Mouse (Mus musculus): ENCODE data around the gene Tmem214. TPM values are rescaled to one million over a fixed set of nuclear protein-coding genes. Genes with fewer than 3 reads are reported as not detected.
A peak's percentile ranks its signal among the peaks of the same experiment; 100 is the strongest.

Gene Tmem214
- polyA plus RNA-seq, 1 experiment from 2014 or later, result 57.5 TPM

DNA sequence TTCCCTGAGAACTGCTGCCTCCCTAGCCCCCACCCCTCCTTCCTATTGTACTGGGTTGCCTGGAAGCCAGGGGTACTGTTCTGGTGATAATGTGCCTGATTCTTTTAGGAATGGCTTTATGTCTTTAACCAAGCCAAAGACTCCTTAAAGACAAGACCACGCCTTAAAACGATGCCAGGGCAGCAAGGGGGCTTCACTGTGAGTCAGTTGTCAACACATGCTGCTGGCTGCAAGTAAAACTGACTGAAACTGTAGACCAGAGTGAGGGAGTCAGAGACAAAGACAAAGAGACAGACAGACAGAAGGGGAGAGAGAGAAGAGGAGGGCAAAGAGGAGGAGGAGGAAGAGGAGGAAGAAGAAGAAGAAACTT, 17.3 kb upstream of the Tmem214 start:
- Histone ChIP-seq H3K9me3 (replicated peaks) (no peaks in the 10 kb centered on the region), H3K4me3 (no peak overlapping the region), H3K27ac (peak overlapping the region; percentile 46; the same call in 1 of the 2 replicates), H3K36me3 (no peaks in the 10 kb centered on the region), H3K4me2 (no peak overlapping the region), H3K4me1 (replicated peaks) (peaks cover 16% of the 10 kb centered on the region), H3K27me3 (no peaks in the 10 kb centered on the region), H3K9ac (no peak overlapping the region)
- no peak for ATAC-seq (replicated peaks; ENCODE audit: insufficient number of reproducible peaks, insufficient read depth, low FRiP score, low read depth)
- 43% methylated on average over 2 of the region's 2 CpGs for WGBS

DNA sequence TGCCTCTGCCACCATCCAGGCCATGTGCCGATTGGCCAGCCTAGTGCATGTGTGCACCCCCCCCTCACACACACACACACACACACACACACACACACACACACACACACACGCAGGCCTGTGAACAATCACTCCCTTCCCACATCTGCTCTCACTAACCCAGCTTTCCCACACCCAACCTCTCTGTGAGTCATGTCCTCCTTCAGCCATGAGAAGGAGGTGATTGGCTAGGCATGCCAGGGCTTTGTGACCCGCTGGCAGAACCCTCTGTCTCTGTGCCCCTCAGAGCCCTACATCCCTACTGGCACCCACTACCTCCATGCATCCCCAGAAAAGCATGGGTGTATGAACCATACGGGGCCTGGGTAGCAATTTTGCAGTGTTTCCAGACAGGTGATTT, 14.3 kb upstream of the Tmem214 start:
- Histone ChIP-seq H3K27ac (no peak overlapping the region), H3K9me3 (replicated peaks) (no peaks in the 10 kb centered on the region), H3K4me3 (no peak overlapping the region), H3K27me3 (no peaks in the 10 kb centered on the region), H3K4me1 (replicated peaks) (peaks cover 16% of the 10 kb centered on the region), H3K36me3 (no peaks in the 10 kb centered on the region), H3K4me2 (no peak overlapping the region), H3K9ac (no peak overlapping the region)
- no peak for ATAC-seq (replicated peaks; ENCODE audit: insufficient number of reproducible peaks, insufficient read depth, low FRiP score, low read depth)
- 82% methylated on average over 4 of the region's 4 CpGs for WGBS

GRCm38 (mm10) chr5:30855674-30856073, 12.1 kb upstream of the Tmem214 start:
- Histone ChIP-seq H3K4me3 (no peak overlapping the region), H3K27me3 (no peaks in the 10 kb centered on the region), H3K9ac (no peak overlapping the region), H3K4me2 (no peak overlapping the region), H3K9me3 (replicated peaks) (no peaks in the 10 kb centered on the region), H3K27ac (no peak overlapping the region), H3K4me1 (replicated peaks) (peaks cover 9% of the 10 kb centered on the region), H3K36me3 (no peaks in the 10 kb centered on the region)
- no peak for ATAC-seq (replicated peaks; ENCODE audit: insufficient number of reproducible peaks, insufficient read depth, low FRiP score, low read depth)
- WGBS, result 48% methylated on average over 3 of the region's 3 CpGs

DNA sequence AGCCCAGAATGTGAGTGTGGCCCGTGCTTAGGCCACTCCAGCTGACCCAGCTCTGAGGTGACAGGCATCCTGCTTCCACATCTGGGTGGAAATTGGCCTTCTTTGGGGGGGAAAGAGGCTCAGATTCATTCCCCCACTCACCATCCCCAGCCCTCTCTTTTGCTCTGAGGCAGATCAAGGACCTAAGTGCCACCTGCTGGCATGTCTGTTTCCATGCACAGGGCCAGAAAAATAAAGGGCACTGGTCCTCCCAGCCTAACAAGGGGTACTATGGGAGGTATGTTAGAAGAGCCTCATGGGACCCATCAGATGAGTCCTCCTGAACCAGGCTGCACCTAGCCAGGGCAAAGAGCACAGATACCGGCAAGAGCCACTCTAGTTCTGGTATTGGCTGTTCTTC, 11.7 kb upstream of the Tmem214 start:
- Histone ChIP-seq H3K4me1 (replicated peaks) (peaks cover 4% of the 10 kb centered on the region), H3K36me3 (no peaks in the 10 kb centered on the region), H3K4me2 (no peak overlapping the region), H3K27me3 (no peaks in the 10 kb centered on the region), H3K9ac (no peak overlapping the region), H3K27ac (no peak overlapping the region), H3K9me3 (replicated peaks) (no peaks in the 10 kb centered on the region), H3K4me3 (no peak overlapping the region)
- ATAC-seq (replicated peaks; ENCODE audit: insufficient number of reproducible peaks, insufficient read depth, low FRiP score, low read depth), result no peak
- 67% methylated on average over 2 of the region's 2 CpGs for WGBS

- peak; percentile 67 for ATAC-seq (replicated peaks; ENCODE audit: insufficient number of reproducible peaks, insufficient read depth, low FRiP score, low read depth)
- H3K9me3 ChIP-seq (replicated peaks), result no peaks in the 10 kb centered on the region
- H3K4me3 ChIP-seq, result no peak overlapping the region
- no peak overlapping the region for H3K4me2 ChIP-seq
- no peaks in the 10 kb centered on the region for H3K36me3 ChIP-seq
- no peak overlapping the region for H3K9ac ChIP-seq
- H3K27ac ChIP-seq, result no peak overlapping the region
- peaks cover 11% of the 10 kb centered on the region for H3K4me1 ChIP-seq (replicated peaks)
- H3K27me3 ChIP-seq, result no peaks in the 10 kb centered on the region
- 42% methylated on average over 4 of the region's 4 CpGs for WGBS
Observed at GRCm38 (mm10) chr5:30863852-30864251, 4.0 kb upstream of the Tmem214 start.

DNA sequence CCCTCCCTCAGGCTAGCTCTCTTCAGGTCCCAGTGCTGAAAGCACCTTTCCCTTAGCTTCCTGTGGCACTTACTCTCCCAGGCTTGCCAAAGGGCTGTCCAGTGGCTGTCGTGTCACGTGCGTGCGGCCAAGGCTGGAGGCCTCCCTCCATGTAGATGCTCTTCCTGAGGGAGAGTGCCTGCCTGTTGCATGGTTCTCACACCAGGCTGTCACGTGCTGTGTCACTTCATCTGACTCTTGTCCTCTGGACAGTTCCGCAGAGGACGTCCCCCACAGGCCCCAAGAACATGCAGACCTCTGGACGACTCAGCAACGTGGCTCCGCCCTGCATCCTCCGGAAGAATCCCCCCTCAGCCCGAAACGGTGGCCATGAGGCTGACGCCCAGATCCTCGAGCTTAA, 3.5 kb upstream of the Tmem214 start:
- Histone ChIP-seq H3K4me3 (no peak overlapping the region), H3K36me3 (no peaks in the 10 kb centered on the region), H3K27ac (no peak overlapping the region), H3K27me3 (no peaks in the 10 kb centered on the region), H3K9me3 (replicated peaks) (no peaks in the 10 kb centered on the region), H3K9ac (no peak overlapping the region), H3K4me1 (replicated peaks) (peaks cover 14% of the 10 kb centered on the region), H3K4me2 (no peak overlapping the region)
- WGBS, result 32% methylated on average over 15 of the region's 15 CpGs
- ATAC-seq (replicated peaks; ENCODE audit: insufficient number of reproducible peaks, insufficient read depth, low FRiP score, low read depth), result peak; percentile 19; the same call in 1 of the 2 replicates

DNA sequence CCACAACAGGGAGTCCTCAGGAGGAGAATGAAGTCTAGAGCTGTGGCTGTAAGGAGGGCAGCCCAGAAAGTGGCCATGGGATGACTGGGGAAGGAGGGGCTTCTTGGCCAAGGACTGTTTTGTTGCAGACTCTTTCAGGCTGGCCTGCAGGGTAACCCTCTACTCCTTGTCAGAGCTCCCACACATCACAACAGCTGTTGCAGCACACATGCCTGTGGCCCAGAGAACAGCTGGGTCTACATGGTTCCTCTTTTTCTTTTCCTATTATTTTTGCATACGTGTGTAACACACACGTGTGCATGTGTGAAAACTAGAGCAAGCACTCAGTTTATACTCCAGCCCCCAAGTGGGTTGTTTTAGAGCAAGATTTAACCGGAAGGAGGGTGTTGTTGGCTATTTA, 941 bp upstream of the Tmem214 start:
- H3K36me3 ChIP-seq, result peaks cover 9% of the 10 kb centered on the region
- H3K4me3 ChIP-seq, result no peak overlapping the region
- no peak overlapping the region for H3K4me2 ChIP-seq
- H3K4me1 ChIP-seq (replicated peaks), result peaks cover 29% of the 10 kb centered on the region
- H3K9me3 ChIP-seq (replicated peaks), result no peaks in the 10 kb centered on the region
- ATAC-seq (replicated peaks; ENCODE audit: insufficient number of reproducible peaks, insufficient read depth, low FRiP score, low read depth), result no peak
- no peak overlapping the region for H3K27ac ChIP-seq
- no peak overlapping the region for H3K9ac ChIP-seq
- 79% methylated on average over 3 of the region's 3 CpGs for WGBS
- H3K27me3 ChIP-seq, result no peaks in the 10 kb centered on the region

DNA sequence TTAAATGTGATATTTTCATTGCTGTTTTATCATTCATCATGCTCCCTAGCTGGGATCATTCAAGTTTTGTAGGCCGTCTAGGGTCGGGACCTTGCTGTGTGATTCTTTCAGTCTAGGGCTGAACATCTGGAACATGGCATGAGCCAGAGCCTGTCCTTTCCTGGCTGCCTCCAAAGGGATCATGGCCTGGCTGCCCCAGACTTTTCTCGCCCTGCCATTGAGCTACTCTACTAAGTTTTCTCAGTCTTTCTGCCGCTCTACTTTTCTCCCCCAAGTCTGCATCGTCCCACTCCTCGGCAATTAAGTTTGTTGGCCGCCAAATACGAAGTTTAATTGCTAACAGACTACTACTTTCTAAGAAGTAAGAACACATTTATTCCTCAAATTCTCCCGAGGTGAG, 1.2 kb downstream of the Tmem214 start:
- H3K4me3 ChIP-seq, result peak overlapping the region; percentile 80
- peaks cover 29% of the 10 kb centered on the region for H3K36me3 ChIP-seq
- no peak overlapping the region for H3K27ac ChIP-seq
- H3K9ac ChIP-seq, result peak overlapping the region; percentile 85; the same call in 1 of the 2 replicates
- H3K9me3 ChIP-seq (replicated peaks), result no peaks in the 10 kb centered on the region
- peaks cover 25% of the 10 kb centered on the region for H3K4me1 ChIP-seq (replicated peaks)
- no peak for ATAC-seq (replicated peaks; ENCODE audit: insufficient number of reproducible peaks, insufficient read depth, low FRiP score, low read depth)
- no peaks in the 10 kb centered on the region for H3K27me3 ChIP-seq
- H3K4me2 ChIP-seq, result peak overlapping the region; percentile 71
- 20% methylated on average over 9 of the region's 9 CpGs for WGBS

- Histone ChIP-seq H3K36me3 (peaks cover 35% of the 10 kb centered on the region), H3K27ac (peak overlapping the region; percentile 60), H3K9ac (peak overlapping the region; percentile 85), H3K27me3 (no peaks in the 10 kb centered on the region), H3K4me1 (replicated peaks) (peaks cover 20% of the 10 kb centered on the region), H3K4me3 (peak overlapping the region; percentile 80), H3K9me3 (replicated peaks) (no peaks in the 10 kb centered on the region), H3K4me2 (peak overlapping the region; percentile 71)
- ATAC-seq (replicated peaks; ENCODE audit: insufficient number of reproducible peaks, insufficient read depth, low FRiP score, low read depth), result peak; percentile 87
- WGBS, result under 1% methylated on average over 63 of the region's 63 CpGs
Observed at GRCm38 (mm10) chr5:30869405-30870130, 1.8 kb downstream of the Tmem214 start.

DNA sequence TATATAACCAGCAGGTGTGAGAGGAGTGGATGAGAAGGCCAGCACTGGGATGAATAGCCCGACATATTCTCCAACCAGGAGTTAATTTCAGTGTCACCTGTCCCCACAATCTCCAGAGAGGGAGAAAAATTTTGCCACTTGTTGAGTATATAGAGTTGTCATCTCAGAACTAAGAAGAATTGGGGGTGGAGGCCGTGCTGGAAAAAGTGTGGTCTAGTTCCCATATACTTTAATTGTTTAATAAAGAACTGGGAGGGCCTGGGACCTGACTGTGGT, 2.3 kb downstream of the Tmem214 start:
- peak overlapping the region; percentile 60 for H3K27ac ChIP-seq
- peaks cover 40% of the 10 kb centered on the region for H3K36me3 ChIP-seq
- no peak for ATAC-seq (replicated peaks; ENCODE audit: insufficient number of reproducible peaks, insufficient read depth, low FRiP score, low read depth)
- peak overlapping the region; percentile 85 for H3K9ac ChIP-seq
- peak overlapping the region; percentile 80 for H3K4me3 ChIP-seq
- H3K4me1 ChIP-seq (replicated peaks), result peaks cover 19% of the 10 kb centered on the region
- H3K27me3 ChIP-seq, result no peaks in the 10 kb centered on the region
- peak overlapping the region; percentile 71 for H3K4me2 ChIP-seq
- WGBS, result 22% methylated on average over 2 of the region's 2 CpGs
- H3K9me3 ChIP-seq (replicated peaks), result no peaks in the 10 kb centered on the region

GRCm38 (mm10) chr5:30872574-30872973, 4.8 kb downstream of the Tmem214 start:
- H3K4me2 ChIP-seq, result no peak overlapping the region
- WGBS, result 91% methylated on average over 9 of the region's 9 CpGs

DNA sequence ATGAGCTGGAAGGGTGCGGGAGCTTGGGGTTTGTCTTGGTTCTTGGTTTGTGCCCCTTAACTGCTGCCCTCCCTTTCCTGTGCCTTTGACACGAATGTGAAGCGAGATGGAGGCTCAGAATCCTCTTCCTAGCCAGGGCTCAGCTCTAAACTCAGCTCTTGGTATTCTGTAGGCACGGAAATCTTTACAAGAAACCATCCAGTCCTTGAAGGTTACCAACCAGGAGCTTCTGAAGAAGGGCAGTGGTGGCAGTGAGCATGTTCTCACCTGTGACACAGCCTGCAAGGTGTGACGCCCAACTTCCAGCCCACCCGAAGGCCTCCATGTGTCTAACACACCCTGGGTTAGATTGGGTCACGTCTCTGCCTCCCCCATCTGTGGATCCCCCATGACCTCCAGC, 6.6 kb downstream of the Tmem214 start:
- Histone ChIP-seq H3K9me3 (replicated peaks) (no peaks in the 10 kb centered on the region), H3K36me3 (peaks cover 70% of the 10 kb centered on the region), H3K9ac (no peak overlapping the region), H3K27me3 (no peaks in the 10 kb centered on the region), H3K27ac (no peak overlapping the region), H3K4me1 (replicated peaks) (peaks cover 19% of the 10 kb centered on the region), H3K4me3 (no peak overlapping the region), H3K4me2 (no peak overlapping the region)
- ATAC-seq (replicated peaks; ENCODE audit: insufficient number of reproducible peaks, insufficient read depth, low FRiP score, low read depth), result no peak
- 86% methylated on average over 7 of the region's 7 CpGs for WGBS

More at GRCm38 (mm10) chr5:30872574-30872973, 4.8 kb downstream of the Tmem214 start:
- H3K9ac ChIP-seq, result no peak overlapping the region
- peaks cover 19% of the 10 kb centered on the region for H3K4me1 ChIP-seq (replicated peaks)
- H3K4me3 ChIP-seq, result no peak overlapping the region
- peaks cover 65% of the 10 kb centered on the region for H3K36me3 ChIP-seq
- no peaks in the 10 kb centered on the region for H3K27me3 ChIP-seq
- no peak for ATAC-seq (replicated peaks; ENCODE audit: insufficient number of reproducible peaks, insufficient read depth, low FRiP score, low read depth)
- no peak overlapping the region for H3K27ac ChIP-seq
- H3K9me3 ChIP-seq (replicated peaks), result no peaks in the 10 kb centered on the region

Data from heart, embryonic 15.5 days (tissue).